Mouse (Mus musculus): ENCODE results near the gene Numbl.

GRCm38 (mm10) chr7:27296518-27296917, 38.3 kb downstream of the Numbl start:
- TF ChIP-seq CTCF (IDR thresholded peaks at IDR 0.05; ENCODE audit: low read depth) (no peak), EP300 (IDR thresholded peaks at IDR 0.05; ENCODE audit: low read depth) (no peak)
